Mouse (Mus musculus) intestine, postnatal 0 days (tissue): ENCODE results near the gene Cbfb. TPM values are rescaled to one million over a fixed set of nuclear protein-coding genes. Genes with fewer than 3 reads are reported as not detected.

ENCODE experiments used
- ATAC-seq: fragments of 200-750 bp; cut with Nextera tagmentation; 2 replicates; pipeline ENCODE4 v1.8.0; 2017; ENCODE audit warnings: mild to moderate bottlenecking, moderate TSS enrichment, moderate library complexity
- H3K27ac ChIP-seq: fragments of 300-500 bp; sonication (generic); 2 replicates; pipeline ENCODE4 v1.5.1; 2014; ENCODE audit warnings: mild to moderate bottlenecking, low read depth, low read length, moderate library complexity
- H3K27me3 ChIP-seq: fragments of 300-500 bp; sonication (generic); replicated peaks from 2 replicates; pipeline ENCODE4 v1.6.1; 2014; ENCODE audit warnings: low read length, mixed read lengths; ENCODE audit not compliant: control insufficient read depth, insufficient read depth
- H3K36me3 ChIP-seq: fragments of 300-500 bp; sonication (generic); 2 replicates; pipeline ENCODE4 v1.6.1; 2014; ENCODE audit warnings: mild to moderate bottlenecking, moderate library complexity; ENCODE audit not compliant: control insufficient read depth, insufficient read depth
- H3K4me1 ChIP-seq: fragments of 300-500 bp; sonication (generic); replicated peaks from 2 replicates; pipeline ENCODE4 v1.6.1; 2014; ENCODE audit warnings: antibody characterized with exemption, low read length, mixed read lengths; ENCODE audit not compliant: control insufficient read depth, insufficient read depth
- H3K4me2 ChIP-seq: fragments of 300-500 bp; sonication (generic); replicated peaks from 2 replicates; pipeline ENCODE4 v1.6.1; 2014; ENCODE audit warnings: low read depth, mild to moderate bottlenecking, moderate library complexity
- H3K4me3 ChIP-seq: fragments of 300-500 bp; sonication (generic); 2 replicates; pipeline ENCODE4 v1.5.1; 2014; ENCODE audit warnings: low read depth, low read length
- H3K9ac ChIP-seq: fragments of 300-500 bp; sonication (generic); 2 replicates; pipeline ENCODE4 v1.6.1; 2014; ENCODE audit warnings: mild to moderate bottlenecking, low read depth, low read length
- H3K9me3 ChIP-seq: fragments of 300-500 bp; sonication (generic); 2 replicates; pipeline ENCODE4 v1.6.1; 2016; ENCODE audit warnings: mixed run types; ENCODE audit not compliant: control insufficient read depth
- CTCF ChIP-seq: sonication (generic); IDR thresholded peaks from 2 replicates; pipeline ENCODE4 v1.5.1; 2016; ENCODE audit warnings: low read depth, mild to moderate bottlenecking, control low read depth, antibody characterized with exemption, moderate library complexity
- WGBS: fragments of 180-500 bp; shearing (Covaris S2); extraction: QIAGEN DNeasy Blood & Tissue Kit; methylation state at CpG from one replicate; pipeline ENCODE4 v1.1.7; 2014; 5-methylcytosine and 5-hydroxymethylcytosine counted together
- polyA plus RNA-seq: library from polyadenylated mRNA; unstranded; fragments of >200 nt; fragmentation: Nextera tagmentation; extraction: Ambion mirVana; gene quantifications from 2 replicates; pipeline ENCODE4 v1.2.1, GENCODE M21; 2015

Gene Cbfb
- polyA plus RNA-seq, 1 experiment from 2014 or later = 18.9 TPM

- Histone ChIP-seq H3K27ac (no peak overlapping the region), H3K27me3 (no peaks in the 10 kb centered on the region), H3K4me1 (0 out of 2 replicates have a peak, but pooled peaks cover 5% of the 10 kb centered on the region), H3K9ac (0 out of 2 replicates have a peak overlapping the region, but pooled peaks have one; percentile 22), H3K4me3 (peak overlapping the region; percentile 31), H3K4me2 (peak overlapping the region; percentile 64), H3K36me3 (no peaks in the 10 kb centered on the region), H3K9me3 (no peaks in the 10 kb centered on the region)
- 5% methylated on average over 27 of the region's 27 CpGs for WGBS
- peak; percentile 25 for ATAC-seq
- no peak for TF ChIP-seq CTCF
These were observed 17.7 kb upstream of the Cbfb start for GRCm38 (mm10) chr8:105152623-105153398.

GRCm38 (mm10) chr8:105154316-105154715, 16.2 kb upstream of the Cbfb start:
- no peaks in the 10 kb centered on the region for H3K9me3 ChIP-seq
- H3K4me2 ChIP-seq = no peak overlapping the region
- WGBS = 94% methylated on average over 5 of the region's 5 CpGs
- no peak for ATAC-seq
- no peaks in the 10 kb centered on the region for H3K36me3 ChIP-seq
- no peaks in the 10 kb centered on the region for H3K27me3 ChIP-seq
- H3K9ac ChIP-seq = no peak overlapping the region
- H3K4me3 ChIP-seq = no peak overlapping the region
- 0 out of 2 replicates have a peak, but pooled peaks cover 5% of the 10 kb centered on the region for H3K4me1 ChIP-seq
- no peak for TF ChIP-seq CTCF
- H3K27ac ChIP-seq = no peak overlapping the region

GRCm38 (mm10) chr8:105155091-105155745, 15.3 kb upstream of the Cbfb start:
- Histone ChIP-seq H3K27ac (no peak overlapping the region), H3K27me3 (no peaks in the 10 kb centered on the region), H3K36me3 (no peaks in the 10 kb centered on the region), H3K9me3 (no peaks in the 10 kb centered on the region), H3K4me3 (no peak overlapping the region), H3K9ac (no peak overlapping the region), H3K4me2 (no peak overlapping the region), H3K4me1 (0 out of 2 replicates have a peak, but pooled peaks cover 5% of the 10 kb centered on the region)
- WGBS = 84% methylated on average over 6 of the region's 6 CpGs
- no peak for ATAC-seq
- TF ChIP-seq CTCF = no peak

- TF ChIP-seq CTCF = peak; percentile 75
- no peaks in the 10 kb centered on the region for H3K27me3 ChIP-seq
- 0 out of 2 replicates have a peak, but pooled peaks cover 3% of the 10 kb centered on the region for H3K4me1 ChIP-seq
- no peak overlapping the region for H3K4me3 ChIP-seq
- H3K9ac ChIP-seq = no peak overlapping the region
- H3K9me3 ChIP-seq = no peaks in the 10 kb centered on the region
- no peaks in the 10 kb centered on the region for H3K36me3 ChIP-seq
- 50% methylated on average over 10 of the region's 10 CpGs for WGBS
- H3K4me2 ChIP-seq = no peak overlapping the region
- no peak overlapping the region for H3K27ac ChIP-seq
- ATAC-seq = 0 out of 2 replicates have a peak, but pooled peaks have one; percentile 10
These were observed 12.9 kb upstream of the Cbfb start for GRCm38 (mm10) chr8:105157555-105157954.

- H3K27me3 ChIP-seq = no peaks in the 10 kb centered on the region
- 65% methylated on average over 3 of the region's 3 CpGs for WGBS
- no peak for ATAC-seq
- no peaks in the 10 kb centered on the region for H3K4me1 ChIP-seq
- 0 out of 2 replicates have a peak, but pooled peaks have one; percentile 19 for TF ChIP-seq CTCF
- no peaks in the 10 kb centered on the region for H3K9me3 ChIP-seq
- H3K36me3 ChIP-seq = no peaks in the 10 kb centered on the region
- H3K27ac ChIP-seq = no peak overlapping the region
- H3K9ac ChIP-seq = no peak overlapping the region
- H3K4me2 ChIP-seq = no peak overlapping the region
- H3K4me3 ChIP-seq = no peak overlapping the region
These were observed 12.4 kb upstream of the Cbfb start for GRCm38 (mm10) chr8:105158084-105158483.

- H3K4me3 ChIP-seq = no peak overlapping the region
- no peak for TF ChIP-seq CTCF
- no peak overlapping the region for H3K9ac ChIP-seq
- H3K27me3 ChIP-seq = no peaks in the 10 kb centered on the region
- no peaks in the 10 kb centered on the region for H3K36me3 ChIP-seq
- no peak for ATAC-seq
- no peak overlapping the region for H3K27ac ChIP-seq
- H3K4me2 ChIP-seq = no peak overlapping the region
- no peaks in the 10 kb centered on the region for H3K4me1 ChIP-seq
- WGBS = 56% methylated on average over 3 of the region's 3 CpGs
- no peaks in the 10 kb centered on the region for H3K9me3 ChIP-seq
These were observed 9.3 kb upstream of the Cbfb start for GRCm38 (mm10) chr8:105161121-105161652.
